Mouse (Mus musculus): ENCODE measurements around the gene Klri2. TPM values are rescaled to one million over a fixed set of nuclear protein-coding genes. Genes with fewer than 3 reads are reported as not detected.

Gene Klri2
- 0.03 TPM in 1 of 2 replicates, not detected in the other for polyA plus RNA-seq (2012; rRNA removed)

DNA sequence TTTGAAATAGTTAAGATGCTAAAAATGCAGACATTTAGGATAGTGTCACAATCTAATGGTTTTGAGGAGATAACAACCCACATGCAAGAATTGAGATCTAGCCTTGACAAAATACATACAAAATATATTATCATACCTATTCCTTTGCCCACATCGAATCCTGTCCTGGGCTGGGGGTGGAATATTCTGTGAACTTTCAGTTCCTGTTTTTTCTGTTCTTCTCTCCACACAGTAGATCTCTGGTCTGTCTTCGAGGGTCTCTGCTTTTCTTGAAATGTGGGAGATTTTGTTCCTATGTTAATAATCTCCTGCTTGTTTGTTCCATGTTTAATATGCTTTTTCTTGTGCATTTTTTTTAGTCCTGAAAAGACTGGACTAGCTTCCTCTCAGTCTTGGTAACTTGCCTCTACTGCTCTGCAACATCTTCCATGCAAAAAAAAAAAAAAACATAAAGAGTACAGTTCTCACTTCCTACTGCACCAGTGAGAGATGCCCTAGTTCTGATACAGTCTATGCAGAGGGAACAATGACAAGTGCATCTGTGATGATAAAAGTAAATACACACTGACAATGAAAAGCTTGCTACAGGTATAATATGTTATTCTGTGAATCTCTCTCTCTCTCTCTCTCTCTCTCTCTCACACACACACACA lies at the start of gene Klri2:
TSS of gene Klri2 (minus strand) at position 416 of the 653 bp plus-strand sequence.

DNA sequence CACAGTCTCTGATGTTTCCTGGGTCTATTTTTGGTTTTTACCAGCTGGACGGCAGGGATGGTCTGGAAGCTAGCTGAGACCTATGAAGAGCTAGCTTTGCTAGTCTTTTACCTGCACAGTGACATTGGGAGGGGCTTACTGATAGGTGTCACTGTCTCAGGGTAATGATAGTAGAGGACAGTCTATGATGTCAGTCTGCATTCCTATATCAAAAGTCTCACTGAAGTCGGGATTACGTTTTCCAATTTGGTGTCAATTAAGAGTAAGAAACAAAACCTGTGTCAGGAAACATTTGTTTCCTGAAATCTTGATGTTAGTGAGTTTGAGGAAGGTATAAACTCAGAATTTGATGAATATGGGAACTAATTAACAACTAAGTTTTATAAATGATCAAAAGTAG lies 43.9 kb upstream of the Klri2 start, which contains the start of gene Gm156:
TSS of gene Gm156 (minus strand) at position 101 of the 400 bp plus-strand sequence.

DNA sequence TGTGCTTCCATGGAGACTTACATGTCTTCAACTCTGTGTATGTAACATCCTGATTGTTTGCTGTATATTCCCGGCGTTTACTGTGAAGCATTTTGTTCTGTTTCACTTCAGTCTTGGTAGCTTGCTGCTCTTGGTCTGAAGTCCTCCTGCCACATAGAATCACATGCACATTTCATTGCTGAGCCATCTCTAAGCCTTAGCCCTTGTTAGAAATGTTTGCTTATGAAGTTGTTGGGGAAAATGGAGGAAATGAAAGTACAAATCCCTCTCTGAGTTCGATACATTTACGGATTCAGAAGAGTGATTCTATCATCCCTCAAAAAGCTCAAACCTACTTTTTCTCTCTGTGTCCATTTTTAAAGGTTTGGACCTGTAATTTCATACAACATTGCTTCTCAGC lies 23.3 kb downstream of the Klri2 start, which contains the start of gene Klri1:
TSS of gene Klri1 (minus strand) at position 101 of the 400 bp plus-strand sequence.

Other genes with a start within 250 kb of the Klri2 start
- 0.01 TPM in 1 of 2 replicates, not detected in the other for gene Olr1, start 233.3 kb downstream of the Klri2 start, polyA plus RNA-seq (2012; rRNA removed)
- gene Tmem52b, start 227.9 kb downstream of the Klri2 start, polyA plus RNA-seq (2012; rRNA removed) = not detected in 2 replicates
- 226 TPM in 2 replicates for gene Gabarapl1, start 207.3 kb downstream of the Klri2 start, polyA plus RNA-seq (2012; rRNA removed)
- 0.19 and 0.20 TPM in 2 replicates for gene Klre1, start 162.6 kb downstream of the Klri2 start, polyA plus RNA-seq (2012; rRNA removed)
- gene Klrd1, start 148.7 kb downstream of the Klri2 start, polyA plus RNA-seq (2012; rRNA removed) = 0.12 TPM in 1 of 2 replicates, not detected in the other
- gene Klrk1, start 116.6 kb downstream of the Klri2 start, polyA plus RNA-seq (2012; rRNA removed) = not detected in 2 replicates
- not detected in 2 replicates for gene Klrc3, start 97.1 kb downstream of the Klri2 start, polyA plus RNA-seq (2012; rRNA removed)
- gene Klrc2, start 79.8 kb downstream of the Klri2 start, polyA plus RNA-seq (2012; rRNA removed) = not detected in 2 replicates
- not detected in 2 replicates for gene Klrc1, start 61.5 kb downstream of the Klri2 start, polyA plus RNA-seq (2012; rRNA removed)
- not detected in 2 replicates for gene Klri1, start 23.4 kb downstream of the Klri2 start, polyA plus RNA-seq (2012; rRNA removed)
- not detected in 2 replicates for gene Gm156, start 43.8 kb upstream of the Klri2 start, polyA plus RNA-seq (2012; rRNA removed)
- not detected in 2 replicates for gene Gm17631, start 122.2 kb upstream of the Klri2 start, polyA plus RNA-seq (2012; rRNA removed)
- gene Klra17, start 136.2 kb upstream of the Klri2 start, polyA plus RNA-seq (2012; rRNA removed) = 0.04 TPM in 1 of 2 replicates, not detected in the other
- not detected in 2 replicates for gene Klra5, start 177.2 kb upstream of the Klri2 start, polyA plus RNA-seq (2012; rRNA removed)